Mouse (Mus musculus) frontal cortex, adult 2 months (tissue): ENCODE results near the gene Sub1. TPM values are rescaled to one million over a fixed set of nuclear protein-coding genes. Genes with fewer than 3 reads are reported as not detected.

Experiments used
- DNase-seq, 2 experiments: peaks; one replicate each; pipeline ENCODE4 v3.0.0; 2022; ENCODE audit warnings: low spot score in 1 of 2; ENCODE audit errors: extremely low spot score in 1 of 2
- polyA plus RNA-seq: library from polyadenylated mRNA; depleted of rRNA; stranded (reverse); fragments of >200 nt; gene quantifications from 2 replicates; pipeline ENCODE4 v1.2.3, GENCODE M21; 2012

Sub1 gene
- polyA plus RNA-seq, 1 experiment, result 225 TPM

GRCm38 (mm10) chr15:12013532-12014196 lies 16.9 kb upstream of the Sub1 start:
- DNase-seq, result no peak

- DNase-seq, result peak in 1 of 2 experiments; percentile 33
Observed at GRCm38 (mm10) chr15:12010602-12011044, 13.8 kb upstream of the Sub1 start.

DNA sequence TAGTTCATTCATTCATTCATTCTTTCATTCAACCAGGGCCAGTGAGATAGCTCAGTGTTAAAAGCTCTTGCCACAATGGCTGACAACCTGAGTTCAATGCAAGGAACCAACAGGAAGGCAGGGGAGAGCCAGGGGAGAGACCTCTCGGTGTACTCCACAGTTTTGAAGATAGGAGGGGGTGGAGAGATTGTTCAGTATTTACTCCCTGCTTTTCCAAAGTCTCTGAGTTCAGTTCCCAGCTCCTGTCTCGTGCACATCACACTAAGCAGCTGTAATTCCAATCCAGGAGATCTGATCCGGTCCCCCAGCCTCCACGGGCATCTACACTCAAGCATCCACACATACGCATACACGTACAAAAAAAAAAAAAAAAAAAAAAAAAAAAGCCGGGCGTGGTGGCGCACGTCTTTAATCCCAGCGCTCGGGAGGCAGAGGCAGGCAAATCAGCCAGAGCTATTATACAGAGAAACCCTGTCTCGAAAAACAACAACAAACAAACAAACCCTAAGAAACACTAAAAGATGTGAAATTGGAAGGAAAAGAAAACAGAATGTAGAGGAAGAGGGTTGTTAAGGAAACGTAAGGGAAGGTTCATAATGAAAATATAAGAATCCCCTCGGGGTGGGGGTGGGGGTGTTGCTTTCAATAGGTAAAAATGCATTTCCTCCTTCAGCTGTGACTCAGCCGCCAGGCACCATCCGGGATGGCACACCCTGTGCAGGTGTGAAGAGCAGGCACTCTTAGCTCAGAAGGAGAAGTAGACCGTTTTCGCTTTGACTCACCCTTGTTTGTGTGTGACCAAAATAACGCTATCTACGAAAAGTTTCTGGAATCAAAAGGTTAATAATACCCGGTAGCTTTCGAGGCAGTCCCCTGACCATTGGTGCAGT lies 13.2 kb upstream of the Sub1 start:
- DNase-seq, result peak in 1 of 2 experiments; percentile 36

DNA sequence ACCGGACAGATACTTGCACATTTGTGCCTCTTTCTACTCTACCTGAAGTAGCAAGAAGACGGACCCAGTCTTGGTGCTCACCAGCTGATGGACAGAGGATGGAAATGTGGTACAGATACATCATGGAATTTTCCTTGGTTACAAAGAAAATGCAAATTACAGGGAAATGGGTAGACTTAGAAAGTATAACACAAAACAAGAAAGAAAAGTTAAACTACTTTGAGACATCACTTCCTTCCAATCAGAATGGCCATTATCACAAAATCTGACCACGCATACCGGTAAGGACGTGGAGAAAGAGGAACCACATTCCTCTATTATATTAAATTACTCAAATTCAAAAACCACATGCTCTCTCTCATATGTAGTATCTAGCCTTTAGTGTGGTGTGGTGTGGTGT lies 12.1 kb upstream of the Sub1 start:
- no peak for DNase-seq

DNA sequence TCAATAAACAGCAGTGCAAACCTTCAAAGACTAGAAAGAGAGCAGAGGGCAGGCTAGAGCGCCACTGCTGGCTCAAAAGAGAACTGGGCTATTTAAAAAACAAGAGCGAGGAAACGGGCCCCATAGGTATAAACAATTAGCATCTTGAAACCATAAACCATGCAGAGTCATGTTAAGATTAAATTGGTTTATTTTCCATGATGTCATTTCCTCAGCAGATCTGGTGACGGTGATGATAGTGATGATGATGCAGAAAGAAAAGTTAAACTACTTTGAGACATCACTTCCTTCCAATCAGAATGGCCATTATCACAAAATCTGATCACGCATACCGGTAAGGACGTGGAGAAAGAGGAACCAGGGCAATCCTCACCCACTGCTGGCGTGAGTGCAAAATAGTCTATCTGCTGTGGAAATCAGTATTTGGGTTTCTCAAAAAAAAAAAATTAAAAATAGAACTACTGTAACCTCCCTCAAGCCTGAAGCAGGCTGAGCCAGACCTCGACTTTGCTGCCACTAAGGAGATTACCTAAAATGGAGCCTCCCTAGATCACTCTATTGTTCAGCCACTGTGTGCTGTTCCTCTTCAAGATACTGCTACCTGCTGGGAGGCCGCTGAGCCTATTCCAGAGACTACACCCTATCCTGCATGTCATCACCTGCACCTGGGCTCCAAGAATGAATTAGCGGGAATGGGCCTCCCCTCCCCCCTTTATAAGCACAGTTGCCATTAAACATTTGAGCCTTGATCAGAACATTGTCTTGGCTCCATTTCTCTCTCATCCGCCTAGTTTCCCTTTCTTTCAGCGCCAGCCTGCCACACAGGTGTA lies 11.4 kb upstream of the Sub1 start:
- DNase-seq, result no peak

DNA sequence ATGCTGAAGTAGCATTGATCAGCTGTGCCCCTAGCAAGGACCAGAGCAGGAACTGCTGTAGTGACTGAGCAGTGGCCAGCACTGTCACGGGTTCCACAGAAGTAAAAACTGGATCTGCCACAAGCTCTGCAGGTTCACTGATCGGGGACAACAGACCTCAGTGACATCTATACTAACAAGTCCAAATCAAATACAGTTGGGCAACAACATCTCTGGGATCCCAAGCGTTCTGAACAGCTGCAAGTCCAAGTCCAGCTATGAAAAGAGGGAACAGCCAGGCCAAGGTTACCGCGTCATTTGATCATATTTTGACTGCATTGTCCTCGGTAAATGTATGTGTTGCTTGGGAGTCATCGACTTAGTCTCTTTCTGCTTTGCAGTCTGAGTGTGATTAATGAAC lies 10.6 kb upstream of the Sub1 start:
- DNase-seq, result no peak

- no peak for DNase-seq
Observed at GRCm38 (mm10) chr15:12006169-12006568, 9.4 kb upstream of the Sub1 start.

GRCm38 (mm10) chr15:11995815-11996201 lies 975 bp downstream of the Sub1 start:
- peak; percentile 90 to 95 for DNase-seq

DNA sequence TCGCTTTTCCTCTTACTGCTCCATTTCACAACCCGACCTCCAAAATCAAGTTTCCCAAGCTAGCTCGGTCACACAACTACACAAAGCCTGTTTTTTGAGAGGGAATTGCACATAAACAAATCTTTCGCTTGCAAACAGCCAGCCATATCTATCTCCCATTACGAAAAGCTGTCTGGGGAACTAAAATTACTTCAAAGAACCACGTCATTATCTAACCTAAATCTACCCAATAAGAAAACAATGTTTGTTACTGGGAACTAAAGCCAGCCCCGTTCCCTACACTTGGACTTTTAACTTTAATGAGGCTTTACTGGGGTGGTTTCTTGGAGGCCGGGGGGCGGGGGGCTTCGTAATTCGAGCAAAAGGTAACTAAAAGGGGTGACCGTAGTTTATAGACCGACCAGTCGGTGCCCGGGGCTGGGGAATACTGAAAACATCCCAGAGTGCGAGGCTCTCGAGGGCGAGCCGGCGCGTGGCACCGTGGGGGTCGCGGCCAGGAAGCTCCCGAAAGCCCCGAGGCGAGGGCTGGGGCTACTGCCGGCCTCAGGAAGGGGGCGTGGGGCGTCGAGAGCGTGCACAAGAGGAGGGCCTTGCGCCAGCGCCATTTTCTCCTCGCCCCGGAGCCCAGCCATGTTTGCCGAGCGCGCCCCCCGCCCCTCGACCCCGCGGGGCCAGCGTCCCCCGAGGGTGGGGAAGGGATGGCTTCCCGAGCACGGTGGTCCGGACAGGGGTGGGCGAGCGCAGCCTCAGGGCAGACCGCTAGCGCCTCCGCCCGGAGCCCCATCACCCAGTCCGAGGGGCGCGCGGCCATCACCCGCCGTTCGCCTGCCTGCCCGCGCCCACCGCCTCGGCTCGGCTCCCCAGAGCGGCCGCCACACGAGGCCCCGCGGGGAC lies 1.6 kb downstream of the Sub1 start:
- DNase-seq, result no peak

DNA sequence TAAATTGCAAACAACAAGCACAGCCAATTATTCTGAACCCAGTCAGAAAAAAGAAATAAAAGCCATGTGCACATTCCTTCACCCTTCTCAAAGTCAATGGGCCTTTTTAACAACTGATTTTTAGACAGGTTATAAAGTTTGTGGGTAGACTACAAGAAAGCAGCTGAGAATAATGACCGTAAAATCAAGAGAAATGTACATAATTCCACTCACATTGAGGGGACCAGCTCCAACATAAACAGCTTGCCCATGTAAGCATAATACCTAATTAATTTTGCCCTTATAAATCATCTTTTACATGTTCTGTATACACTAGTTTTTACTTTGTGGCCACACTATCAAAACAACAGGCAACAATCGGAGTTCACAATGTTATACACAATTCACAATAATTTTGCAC lies 2.8 kb downstream of the Sub1 start:
- no peak for DNase-seq

DNA sequence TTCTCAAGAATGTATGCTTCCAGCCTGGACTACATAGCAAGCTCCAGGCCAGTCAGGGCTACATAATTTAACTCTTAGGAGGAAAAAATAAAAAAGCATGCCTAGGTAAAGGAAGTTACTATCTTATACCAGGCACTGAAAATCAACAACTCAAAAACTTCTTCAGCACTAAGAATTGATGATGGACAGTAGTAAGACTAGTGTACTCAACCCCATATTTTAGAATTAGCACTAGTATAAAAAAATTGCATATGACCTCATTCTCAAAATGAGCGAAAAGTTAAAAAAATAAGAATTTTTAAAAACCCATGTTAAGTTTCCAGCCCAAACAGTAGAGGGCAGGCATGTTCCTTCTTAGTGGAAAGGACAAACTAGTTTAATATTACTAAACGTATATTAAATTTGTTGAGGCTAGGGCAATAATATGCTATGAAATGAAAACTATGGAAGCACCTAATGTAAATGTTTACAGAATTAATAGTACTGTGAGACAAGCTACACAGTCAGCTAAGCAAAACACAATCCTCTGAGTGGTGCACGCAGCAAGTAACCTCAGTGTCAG lies 5.2 kb downstream of the Sub1 start:
- DNase-seq, result no peak

GRCm38 (mm10) chr15:11988580-11988979 lies 8.2 kb downstream of the Sub1 start:
- no peak for DNase-seq

DNA sequence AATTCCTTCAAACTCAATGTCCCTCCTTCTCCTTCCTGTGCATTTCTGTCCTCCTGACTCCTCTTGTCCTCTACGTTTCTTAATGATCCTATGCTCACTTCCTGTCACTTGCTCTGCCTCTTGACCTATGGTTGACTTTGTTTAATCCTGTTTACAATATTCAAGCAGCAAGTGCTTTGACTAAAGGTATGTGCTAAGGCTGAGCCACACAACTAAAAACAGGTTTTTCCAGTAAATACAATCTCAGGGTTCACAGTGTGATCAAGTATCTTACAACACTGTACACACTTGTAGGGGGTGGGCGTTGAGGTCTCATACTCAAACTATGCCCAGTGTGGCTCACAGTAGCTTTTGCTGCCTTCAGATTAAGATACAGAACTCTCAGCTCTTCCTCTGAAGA lies 8.9 kb downstream of the Sub1 start:
- DNase-seq, result no peak

- no peak for DNase-seq
Observed at GRCm38 (mm10) chr15:11981985-11982384, 14.8 kb downstream of the Sub1 start.

- DNase-seq, result peak; percentile 73 to 77
Observed at GRCm38 (mm10) chr15:11981501-11981900, 15.3 kb downstream of the Sub1 start.

GRCm38 (mm10) chr15:11978175-11978574 lies 18.6 kb downstream of the Sub1 start:
- no peak for DNase-seq

DNA sequence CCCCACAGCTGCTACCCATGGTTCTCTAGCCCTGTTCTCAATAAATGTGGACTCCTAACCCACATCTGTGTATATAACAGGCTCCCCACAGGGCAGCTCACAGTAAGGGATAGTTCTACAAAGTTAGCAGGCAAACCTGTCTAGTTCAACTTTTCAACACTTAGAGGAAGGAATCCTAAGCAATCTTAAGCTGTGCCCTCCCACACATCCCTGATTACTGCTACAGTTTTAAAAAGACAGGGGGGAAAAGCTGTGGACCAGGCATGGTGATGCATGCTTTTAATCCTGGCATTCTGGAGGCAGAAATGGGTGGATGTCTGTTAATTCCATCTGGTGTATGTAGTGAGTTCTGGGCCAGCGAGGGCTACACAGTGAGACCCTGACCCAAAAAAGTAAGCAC lies 19.7 kb downstream of the Sub1 start:
- DNase-seq, result peak in 1 of 2 experiments; percentile 35

- no peak for DNase-seq
Observed at GRCm38 (mm10) chr15:11975836-11976235, 20.9 kb downstream of the Sub1 start.

DNA sequence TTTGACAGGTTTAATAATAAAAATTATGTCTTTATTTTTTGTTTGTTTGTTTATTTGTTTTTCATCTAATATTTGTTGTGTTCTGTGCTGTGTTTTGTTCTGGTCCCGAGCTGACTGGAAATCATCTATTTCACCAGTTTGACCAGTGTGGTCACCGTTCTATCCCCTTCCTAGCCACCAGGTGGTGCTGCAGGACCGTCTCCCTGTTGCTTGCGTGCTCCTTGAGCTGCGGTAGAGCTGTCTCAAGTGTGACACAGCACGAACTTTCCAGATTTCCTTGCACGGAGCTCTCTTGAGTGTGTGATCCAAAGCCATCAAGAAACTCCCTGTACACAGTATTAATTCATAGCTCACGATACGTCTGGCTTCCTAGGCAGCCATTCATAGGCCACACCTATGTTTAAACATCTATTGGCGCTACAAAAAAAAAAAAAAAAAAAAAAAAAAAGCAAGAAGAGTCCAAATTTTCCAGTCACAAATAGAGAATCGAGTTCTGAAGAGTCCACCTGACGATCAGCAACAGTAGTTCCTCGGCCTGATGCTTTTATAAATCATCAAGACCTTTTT lies 24.8 kb downstream of the Sub1 start:
- DNase-seq, result peak; percentile 42 to 93
